Mouse (Mus musculus) heart, postnatal 36 days (tissue): Measurements from ENCODE around the gene Cep250. TPM values are rescaled to one million over a fixed set of nuclear protein-coding genes. Genes with fewer than 3 reads are reported as not detected.
A peak's percentile ranks its signal among the peaks of the same experiment; 100 is the strongest.

Experiments used
- DNase-seq, 2 experiments: peaks; one replicate each; pipeline ENCODE4 v3.0.0; 2021 to 2022
- intact Hi-C: fragments of 180-260 bp; cut with DNase I; formaldehyde crosslinking; loops from one replicate; pipeline ENCODE4 v1.15.1; 2025
- total RNA-seq, 2 experiments: library from RNA; stranded (reverse); gene quantifications; 2 replicates each; pipeline ENCODE4 v1.2.3; 2021

The Cep250 gene
- total RNA-seq, 2 experiments from 2014 or later = 7.1 to 7.9 TPM

- DNase-seq = peak in 1 of 2 experiments; percentile 60
- intact Hi-C loops = loop anchor here (10.0 kb wide), 1 partner anchor 257 kb away; the partner anchor contains the start of gene Trpc4ap
These were observed 4.3 kb upstream of the Cep250 start for GRCm38 (mm10) chr2:155952006-155952405.

- DNase-seq = no peak
- intact Hi-C loops = loop anchor here (10.0 kb wide), 1 partner anchor 265 kb away; the partner anchor contains the start of gene Trpc4ap
These were observed 3.7 kb downstream of the Cep250 start for GRCm38 (mm10) chr2:155959981-155960380.

GRCm38 (mm10) chr2:155961862-155962261 is 5.6 kb downstream of the Cep250 start:
- intact Hi-C loops = loop anchor here (2.0 kb wide), 2 partner anchors 181 to 317 kb away; no protein-coding TSS in a partner anchor
- DNase-seq = no peak

DNA sequence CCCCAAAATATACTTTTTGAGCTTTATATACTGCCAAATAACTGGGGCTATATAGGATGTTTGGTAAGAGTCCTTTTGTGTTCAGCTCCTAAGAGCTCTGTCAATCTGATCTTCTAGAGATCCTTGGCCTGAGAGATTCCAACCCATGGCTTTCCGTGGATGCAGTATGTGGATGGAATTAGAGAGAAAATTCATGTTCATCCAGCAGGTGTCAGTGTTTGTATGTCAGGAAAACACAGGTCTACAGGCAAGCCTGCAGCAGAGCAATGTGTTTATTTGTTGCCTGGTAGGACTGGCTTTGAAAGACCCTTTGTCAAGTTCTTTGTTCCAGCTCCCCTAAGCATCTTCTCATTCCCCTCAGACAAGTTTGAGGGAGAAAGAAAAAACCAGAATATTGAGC is 6.7 kb downstream of the Cep250 start:
- no peak for DNase-seq
- intact Hi-C loops = loop anchor here (2.0 kb wide), 2 partner anchors 180 to 316 kb away; no protein-coding TSS in a partner anchor

DNA sequence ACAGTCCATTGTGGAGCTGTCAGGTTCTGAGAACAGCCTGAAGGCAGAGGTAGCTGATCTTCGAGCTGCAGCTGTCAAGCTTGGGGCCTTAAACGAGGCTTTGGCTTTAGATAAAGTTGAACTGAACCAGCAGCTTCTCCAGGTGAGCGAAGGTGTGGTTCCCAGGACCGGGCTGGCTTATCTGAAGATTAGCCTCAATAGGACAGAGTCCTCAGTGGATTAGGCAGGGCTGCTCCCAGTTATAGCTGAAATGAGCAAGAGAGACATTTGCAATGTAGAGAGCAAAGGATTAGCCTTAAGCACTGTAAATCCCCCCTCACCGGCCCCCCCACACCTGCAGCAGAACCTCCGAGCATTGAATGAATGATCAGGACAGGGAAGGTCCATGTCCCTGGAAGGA is 17.1 kb downstream of the Cep250 start:
- DNase-seq = no peak
- intact Hi-C loops = no loop called here

- intact Hi-C loops = no loop called here
These were observed 18.0 kb downstream of the Cep250 start for GRCm38 (mm10) chr2:155974087-155974731.

DNA sequence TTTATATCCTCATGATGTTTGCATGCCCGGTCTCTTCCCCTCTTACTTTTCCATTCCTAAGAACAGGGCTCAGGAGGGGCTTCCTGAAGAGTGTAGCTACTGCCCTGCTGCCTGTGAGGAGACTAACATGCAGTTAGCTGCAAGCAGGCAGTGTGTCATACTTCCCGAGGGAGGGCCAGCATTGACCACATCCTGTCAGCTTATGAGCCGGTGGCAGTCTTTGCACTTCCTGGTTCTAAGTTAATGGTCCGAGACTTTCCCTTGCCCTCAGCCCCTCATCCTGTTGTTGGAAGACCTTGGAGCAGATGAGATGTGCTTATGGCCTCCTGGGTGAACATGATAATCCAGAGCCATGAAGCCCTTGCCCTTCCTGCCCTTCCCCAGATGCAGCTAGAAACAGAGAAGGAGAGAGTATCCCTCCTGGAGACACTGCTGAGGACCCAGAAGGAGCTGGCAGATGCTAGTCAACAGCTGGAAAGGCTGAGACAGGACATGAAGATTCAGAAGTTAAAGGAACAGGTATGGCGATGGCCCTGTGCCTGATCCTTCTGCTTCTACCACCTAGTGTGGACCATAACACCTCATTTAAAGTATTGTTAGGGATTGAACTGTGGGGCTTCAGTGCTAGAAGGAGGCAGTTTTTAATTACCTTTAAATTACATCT is 23.2 kb downstream of the Cep250 start:
- peak; percentile 44 to 45 for DNase-seq
- intact Hi-C loops = no loop called here

More at GRCm38 (mm10) chr2:155974087-155974731, 18.0 kb downstream of the Cep250 start:
- no peak for DNase-seq

DNA sequence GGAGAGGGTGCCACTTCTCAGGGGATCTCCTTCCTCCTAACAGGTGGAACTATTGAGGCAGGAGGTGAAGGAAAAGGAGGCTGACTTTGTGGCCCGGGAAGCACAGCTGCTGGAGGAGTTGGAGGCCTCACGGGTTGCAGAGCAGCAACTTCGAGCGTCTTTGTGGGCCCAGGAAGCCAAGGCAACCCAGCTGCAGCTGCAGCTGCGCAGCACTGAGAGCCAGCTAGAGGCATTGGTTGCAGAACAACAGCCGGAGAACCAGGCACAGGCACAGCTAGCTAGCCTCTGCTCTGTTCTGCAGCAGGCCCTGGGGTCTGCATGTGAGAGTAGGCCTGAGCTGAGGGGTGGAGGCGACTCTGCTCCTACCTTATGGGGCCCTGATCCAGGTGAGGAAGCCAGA is 29.5 kb downstream of the Cep250 start:
- no peak for DNase-seq
- intact Hi-C loops = no loop called here

DNA sequence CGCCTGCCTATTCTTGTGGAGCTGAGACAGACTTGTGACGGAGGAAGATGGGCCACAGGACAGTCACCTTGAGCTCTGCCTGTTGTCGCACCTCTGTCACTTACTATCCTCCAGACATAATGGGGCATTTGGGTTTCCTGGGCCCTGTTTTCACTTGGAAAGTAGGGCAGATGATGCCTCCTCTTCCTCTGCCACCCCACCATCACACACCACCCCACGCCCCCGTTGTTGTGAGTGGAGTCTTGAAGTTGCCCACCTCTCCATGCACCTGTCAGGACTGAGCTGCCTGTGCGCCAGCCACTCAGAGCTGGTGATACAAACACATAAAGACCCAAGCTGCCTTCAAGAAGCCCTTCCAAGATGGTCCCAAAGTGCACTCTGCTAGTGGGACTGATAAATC is 30.9 kb downstream of the Cep250 start:
- no peak for DNase-seq
- intact Hi-C loops = no loop called here

- no peak for DNase-seq
- intact Hi-C loops = no loop called here
These were observed 32.8 kb downstream of the Cep250 start for GRCm38 (mm10) chr2:155989085-155989484.

GRCm38 (mm10) chr2:155991151-155991550 is 34.9 kb downstream of the Cep250 start:
- intact Hi-C loops = no loop called here
- no peak for DNase-seq

DNA sequence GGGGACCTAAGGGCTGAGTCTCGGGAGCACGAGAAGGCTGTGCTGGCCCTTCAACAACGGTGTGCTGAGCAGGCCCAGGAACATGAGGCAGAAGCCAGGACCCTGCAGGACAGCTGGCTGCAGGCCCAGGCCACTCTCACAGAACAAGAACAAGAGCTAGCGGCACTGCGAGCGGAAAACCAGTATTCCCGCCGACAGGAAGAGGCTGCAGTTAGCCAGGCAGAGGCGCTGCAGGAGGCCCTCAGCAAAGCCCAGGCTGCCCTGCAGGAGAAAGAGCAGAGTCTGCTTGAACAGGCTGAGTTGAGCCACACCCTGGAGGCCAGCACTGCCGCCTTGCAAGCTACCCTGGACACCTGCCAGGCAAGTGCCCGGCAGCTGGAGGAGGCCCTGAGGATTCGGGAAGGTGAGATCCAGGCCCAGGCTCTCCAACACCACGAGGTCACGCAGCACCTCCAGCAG is 35.6 kb downstream of the Cep250 start:
- intact Hi-C loops = no loop called here

DNA sequence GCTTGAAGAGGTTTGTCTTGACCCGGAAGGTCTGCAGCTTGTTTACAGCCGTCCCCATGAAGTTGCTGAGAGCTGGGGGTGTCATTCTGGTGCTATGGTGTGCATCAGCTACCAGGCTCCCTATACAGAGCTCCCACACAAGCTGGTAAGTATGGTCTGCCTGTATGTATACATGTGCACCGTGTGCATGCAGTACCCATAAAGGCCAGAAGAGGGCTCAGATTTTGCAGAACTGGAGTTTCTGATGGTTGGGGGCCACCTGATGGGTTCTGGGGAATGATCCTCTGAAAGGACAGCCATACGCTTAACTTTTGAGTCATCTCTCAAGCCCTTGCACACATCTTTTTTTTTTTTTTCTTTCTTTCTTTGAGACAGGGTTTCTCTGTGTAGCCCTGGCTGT is 49.1 kb downstream of the Cep250 start:
- intact Hi-C loops = no loop called here
- no peak for DNase-seq

More for the DNA sequence above, 35.6 kb downstream of the Cep250 start:
- DNase-seq = peak; percentile 49 to 51

DNA sequence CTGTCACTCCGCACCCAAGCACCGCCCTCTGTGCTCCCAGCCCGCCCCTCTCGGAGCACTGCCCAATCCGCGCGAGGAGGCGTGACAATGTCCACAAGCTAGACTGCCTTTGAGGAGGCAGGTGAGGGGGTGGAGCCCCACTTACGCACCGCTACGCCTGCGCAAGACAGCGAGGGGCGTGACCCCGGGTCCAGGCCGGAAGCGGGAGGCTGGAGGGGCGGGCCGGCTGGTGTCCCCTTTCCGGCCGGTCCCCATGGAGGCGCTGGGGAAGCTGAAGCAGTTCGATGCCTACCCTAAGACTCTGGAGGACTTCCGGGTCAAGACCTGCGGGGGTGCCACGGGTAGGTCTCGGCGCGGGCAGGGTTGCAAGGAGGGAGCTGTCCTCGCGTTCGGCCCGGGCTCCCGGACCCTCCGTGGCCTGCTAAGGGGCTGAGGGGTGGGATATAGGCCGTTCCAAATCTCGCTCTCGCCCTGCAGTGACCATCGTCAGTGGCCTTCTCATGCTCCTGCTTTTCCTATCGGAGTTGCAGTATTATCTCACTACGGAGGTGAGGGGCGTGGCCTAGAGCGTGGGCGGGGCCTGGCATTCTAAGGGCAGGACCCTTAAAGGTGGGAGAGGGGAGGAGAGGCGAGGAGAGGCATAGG is 51.8 kb downstream of the Cep250 start, which contains the start of the genes 6430550D23Rik and Ergic3:
6430550D23Rik (minus strand) TSS at position 90 of the 645 bp plus-strand sequence.
Ergic3 (plus strand) TSS at position 158 of the 645 bp plus-strand sequence.
- intact Hi-C loops = loop anchor here (2.0 kb wide), 1 partner anchor 103 kb away; the partner anchor contains the start of genes Cpne1 and Rbm12
- peak; percentile 96 to 97 for DNase-seq

GRCm38 (mm10) chr2:156018106-156018505 is 61.8 kb downstream of the Cep250 start:
- intact Hi-C loops = no loop called here
- DNase-seq = no peak

DNA sequence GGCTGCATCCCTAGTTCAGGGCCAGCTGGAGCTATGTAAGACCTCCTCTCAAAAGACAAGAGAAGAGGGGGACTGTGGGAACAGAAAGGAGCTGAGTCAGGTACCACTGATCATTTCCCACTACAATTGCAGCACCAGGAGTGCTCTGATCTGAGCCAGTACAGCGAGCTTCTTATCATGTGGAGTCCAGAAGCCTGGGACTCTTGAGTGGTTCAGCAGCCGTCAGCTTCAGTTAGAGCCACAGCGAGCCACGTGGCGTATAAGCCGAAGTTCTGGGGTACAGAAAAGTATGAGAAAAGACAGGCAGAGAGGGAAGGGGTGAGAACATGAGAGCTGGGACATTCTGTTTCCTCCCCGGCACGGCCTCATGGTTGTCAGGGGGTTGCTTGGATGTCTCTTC is 65.0 kb downstream of the Cep250 start:
- no peak for DNase-seq
- intact Hi-C loops = no loop called here

DNA sequence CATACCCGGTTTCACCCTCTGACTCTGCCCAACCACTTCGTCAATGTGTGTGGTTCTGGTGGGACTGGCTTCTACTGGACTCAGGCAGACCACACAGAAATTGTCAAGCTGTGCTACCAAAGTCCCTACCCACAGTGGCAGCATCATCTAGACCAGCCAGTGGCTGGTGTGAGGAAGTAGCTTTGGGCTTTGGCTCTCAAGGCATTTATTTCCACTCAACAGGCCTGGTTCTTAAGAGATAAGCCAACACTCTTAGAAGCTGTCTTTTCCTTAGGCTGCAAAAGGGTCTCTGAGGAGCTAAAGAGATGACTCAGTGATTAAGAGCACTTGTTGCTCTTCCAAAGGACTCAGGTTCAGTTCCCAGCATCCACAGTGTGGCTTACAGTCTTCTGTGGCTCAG is 65.5 kb downstream of the Cep250 start:
- intact Hi-C loops = no loop called here
- DNase-seq = no peak

DNA sequence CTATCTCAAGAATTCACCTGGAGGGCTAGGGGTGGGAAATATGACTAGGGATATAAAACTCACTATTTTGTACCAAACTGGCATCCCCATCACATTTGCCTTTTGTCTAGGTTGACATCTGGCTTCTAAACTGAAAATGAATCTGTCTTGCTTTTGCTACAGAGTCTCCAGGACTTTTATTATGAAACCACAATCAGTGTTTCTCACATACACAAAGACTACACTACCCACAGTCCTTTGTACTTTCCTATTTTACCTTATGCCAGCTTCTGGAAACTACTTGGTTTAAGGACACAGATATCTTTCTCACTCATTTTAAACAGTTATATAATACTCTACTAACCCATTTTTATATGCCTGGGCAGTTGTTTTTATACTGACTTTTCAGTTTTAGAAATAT is 69.2 kb downstream of the Cep250 start:
- intact Hi-C loops = no loop called here
- DNase-seq = no peak

GRCm38 (mm10) chr2:156039390-156039789 is 83.1 kb downstream of the Cep250 start:
- intact Hi-C loops = no loop called here

DNA sequence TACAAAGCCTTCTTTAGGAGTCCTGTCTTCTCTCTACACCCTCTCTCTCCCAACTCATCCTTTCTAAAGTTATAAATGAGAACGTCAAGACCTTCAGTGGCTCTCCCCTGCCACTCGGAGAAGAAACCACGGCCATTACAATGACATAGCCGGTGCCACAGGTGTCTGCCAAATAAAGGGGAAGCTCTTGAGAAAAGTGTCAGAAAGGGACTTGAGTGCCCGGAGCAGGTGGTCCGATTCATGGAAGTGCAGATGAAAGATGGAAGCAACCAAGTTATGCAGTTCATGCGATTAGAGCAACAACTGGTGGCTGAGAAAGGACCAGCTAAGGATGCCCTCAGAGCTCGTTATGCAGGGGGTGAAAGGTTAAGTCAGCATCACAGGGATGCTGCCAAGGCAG is 86.6 kb downstream of the Cep250 start:
- intact Hi-C loops = no loop called here
- DNase-seq = no peak

More at GRCm38 (mm10) chr2:156039390-156039789, 83.1 kb downstream of the Cep250 start:
- no peak for DNase-seq

DNA sequence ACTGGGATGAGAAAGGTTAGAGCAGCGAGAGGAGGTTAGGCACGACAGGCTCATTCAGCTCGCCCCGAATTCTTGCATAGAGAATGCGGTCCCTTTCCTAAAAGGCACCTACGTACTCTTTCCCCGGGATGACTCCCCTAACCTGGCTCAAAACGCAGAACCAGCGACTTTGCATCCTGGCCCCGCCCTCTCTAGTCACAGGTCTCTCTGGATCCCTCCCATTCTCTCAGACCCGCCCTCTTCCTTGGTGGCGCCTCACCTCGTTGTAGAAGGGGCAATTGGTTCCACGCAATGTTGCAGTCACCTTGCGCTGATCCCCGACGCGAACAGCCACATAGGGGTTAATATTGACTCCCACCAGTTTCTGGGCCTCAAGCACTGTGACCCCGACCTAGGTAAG is 91.7 kb downstream of the Cep250 start:
- DNase-seq = no peak
- intact Hi-C loops = no loop called here
